Mouse (Mus musculus) heart, postnatal 0 days (tissue): ENCODE results near the gene Chil1. TPM values are rescaled to one million over a fixed set of nuclear protein-coding genes. Genes with fewer than 3 reads are reported as not detected.

Experiments
- ATAC-seq: fragments of 200-750 bp; cut with Nextera tagmentation; 2 replicates; pipeline ENCODE4 v1.8.0; 2017; ENCODE audit warnings: low read depth, moderate number of reproducible peaks, moderate library complexity; ENCODE audit not compliant: insufficient read depth
- DNase-seq: peaks from one replicate; pipeline ENCODE4 v3.0.0-alpha.2; 2016; ENCODE audit warnings: low spot score
- H3K27ac ChIP-seq: fragments of 300-500 bp; sonication (generic); 2 replicates; pipeline ENCODE4 v1.5.1; 2014; ENCODE audit warnings: low read depth, mild to moderate bottlenecking
- H3K27me3 ChIP-seq: fragments of 300-500 bp; sonication (generic); 2 replicates; pipeline ENCODE4 v1.6.1; 2014; ENCODE audit warnings: low read length, mixed read lengths; ENCODE audit not compliant: control insufficient read depth, insufficient read depth
- H3K36me3 ChIP-seq: fragments of 300-500 bp; sonication (generic); replicated peaks from 2 replicates; pipeline ENCODE4 v1.6.1; 2014; ENCODE audit warnings: low read length, mixed read lengths; ENCODE audit not compliant: control insufficient read depth, insufficient read depth
- H3K4me1 ChIP-seq: fragments of 300-500 bp; sonication (generic); 2 replicates; pipeline ENCODE4 v1.6.1; 2014; ENCODE audit warnings: antibody characterized with exemption; ENCODE audit not compliant: control insufficient read depth, insufficient read depth
- H3K4me2 ChIP-seq: fragments of 300-500 bp; sonication (generic); 2 replicates; pipeline ENCODE4 v1.6.1; 2014; ENCODE audit warnings: low read depth, mild to moderate bottlenecking, low read length, moderate library complexity
- H3K4me3 ChIP-seq: fragments of 300-500 bp; sonication (generic); 2 replicates; pipeline ENCODE4 v1.5.1; 2014; ENCODE audit warnings: low read depth, low read length
- H3K9ac ChIP-seq: fragments of 300-500 bp; sonication (generic); replicated peaks from 2 replicates; pipeline ENCODE4 v1.6.1; 2014; ENCODE audit warnings: low read depth, low read length, mixed read lengths
- H3K9me3 ChIP-seq: fragments of 300-500 bp; sonication (generic); replicated peaks from 2 replicates; pipeline ENCODE4 v1.6.1; 2016; ENCODE audit warnings: low read length; ENCODE audit not compliant: control insufficient read depth
- CTCF ChIP-seq: IDR thresholded peaks from 2 replicates; pipeline ENCODE4 v1.5.1; 2016; ENCODE audit warnings: antibody characterized with exemption, control low read depth, low read depth
- EP300 ChIP-seq: IDR thresholded peaks from 2 replicates; pipeline ENCODE4 v1.6.1; 2016; ENCODE audit warnings: antibody characterized with exemption, low read depth
- WGBS: fragments of 180-500 bp; shearing (Covaris S2); extraction: QIAGEN DNeasy Blood & Tissue Kit; methylation state at CpG from one replicate; pipeline ENCODE4 v1.1.7; 2014; 5-methylcytosine and 5-hydroxymethylcytosine counted together
- polyA plus RNA-seq: library from polyadenylated mRNA; unstranded; fragments of >200 nt; fragmentation: Nextera tagmentation; extraction: Ambion mirVana; gene quantifications from 2 replicates; pipeline ENCODE4 v1.2.1, GENCODE M21; 2015
- total RNA-seq: library from RNA; depleted of rRNA; stranded (reverse); fragments of >200 nt; gene quantifications from 2 replicates; pipeline ENCODE4 v1.2.3, GENCODE M21; 2014; ENCODE audit warnings: low replicate concordance

Gene Chil1
- total and polyA plus RNA-seq, 2 experiments from 2014 or later, result 0.59 to 0.69 TPM

DNA sequence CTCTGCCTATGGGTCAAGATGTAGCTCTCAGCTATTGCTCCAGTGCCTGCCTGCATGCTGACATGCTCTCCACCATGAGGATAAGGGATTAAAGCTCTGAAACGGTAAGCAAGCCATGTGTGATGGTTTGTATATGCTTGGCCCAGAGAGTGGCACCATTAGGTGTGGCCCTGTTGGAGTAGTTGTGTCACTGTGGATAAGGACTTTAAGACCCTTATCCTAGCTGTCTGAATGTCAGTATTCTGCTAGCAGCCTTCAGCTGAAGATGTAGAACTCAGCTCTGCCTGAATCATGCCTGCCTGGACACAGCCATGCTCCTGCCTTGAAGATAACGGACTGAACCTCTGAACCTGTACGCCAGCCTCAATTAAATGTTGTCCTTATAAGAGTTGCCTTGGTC is 15.4 kb upstream of the Chil1 start:
- no peak for TF ChIP-seq CTCF
- no peak for TF ChIP-seq EP300
- no peak for DNase-seq
- no peak overlapping the region for H3K4me2 ChIP-seq
- H3K27me3 ChIP-seq, result no peaks in the 10 kb centered on the region
- WGBS, result 93% methylated on average over 3 of the region's 3 CpGs
- ATAC-seq, result no peak
- H3K9me3 ChIP-seq, result no peaks in the 10 kb centered on the region
- H3K9ac ChIP-seq, result no peak overlapping the region
- H3K4me3 ChIP-seq, result no peak overlapping the region
- H3K4me1 ChIP-seq, result peaks cover 10% of the 10 kb centered on the region; the same call in 1 of the 2 replicates
- H3K36me3 ChIP-seq, result no peaks in the 10 kb centered on the region
- H3K27ac ChIP-seq, result no peak overlapping the region

DNA sequence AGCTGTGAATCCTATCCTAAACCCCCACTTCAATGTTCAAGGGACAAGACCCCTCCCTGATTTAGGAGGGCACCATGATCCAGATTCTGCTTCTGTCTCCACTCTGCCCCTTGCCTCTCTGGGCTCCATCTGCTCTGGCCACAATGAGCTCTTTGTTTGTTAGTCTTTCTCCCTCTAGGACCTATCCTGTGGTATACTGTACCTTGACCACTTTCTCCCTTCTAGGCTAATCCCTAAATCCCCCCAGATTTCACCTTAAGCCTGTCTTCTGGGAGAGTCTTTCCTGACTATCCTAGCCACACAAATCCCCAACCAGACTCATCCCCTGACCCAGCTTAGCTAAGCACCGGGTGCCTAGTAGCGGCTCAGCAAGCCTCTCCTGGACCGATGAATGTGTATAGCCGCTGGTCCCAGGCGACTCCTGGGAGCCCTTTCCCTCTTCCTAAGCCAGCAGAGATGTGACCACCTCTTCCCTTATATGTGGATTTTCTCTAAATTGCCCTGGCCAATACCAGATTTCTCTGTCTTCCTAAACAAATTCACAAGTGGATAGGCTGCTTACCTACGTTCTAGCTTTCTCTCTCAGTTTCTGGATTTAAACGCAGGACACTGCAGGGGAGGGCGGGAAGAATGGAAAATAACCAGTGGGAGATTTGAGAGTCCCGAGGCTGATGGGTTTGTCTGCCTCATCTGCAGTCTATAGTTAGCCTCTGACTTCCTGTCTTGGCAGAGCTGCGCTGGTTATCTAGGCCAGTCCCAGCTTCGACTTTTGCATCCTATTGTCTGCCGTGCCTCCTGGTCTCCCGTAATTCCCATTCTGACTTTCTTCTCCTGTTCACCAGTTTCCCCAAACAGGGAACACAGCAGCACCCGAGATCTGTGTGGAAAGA is 14.3 kb upstream of the Chil1 start:
- Histone ChIP-seq H3K4me1 (peaks cover 10% of the 10 kb centered on the region; the same call in 1 of the 2 replicates), H3K4me3 (no peak overlapping the region), H3K36me3 (no peaks in the 10 kb centered on the region), H3K9ac (no peak overlapping the region), H3K4me2 (no peak overlapping the region), H3K27ac (no peak overlapping the region), H3K9me3 (no peaks in the 10 kb centered on the region), H3K27me3 (no peaks in the 10 kb centered on the region)
- peak; percentile 60 for DNase-seq
- peak; percentile 53; the same call in 1 of the 2 replicates for ATAC-seq
- TF ChIP-seq EP300 (no peak), CTCF (no peak)
- 28% methylated on average over 14 of the region's 14 CpGs for WGBS

DNA sequence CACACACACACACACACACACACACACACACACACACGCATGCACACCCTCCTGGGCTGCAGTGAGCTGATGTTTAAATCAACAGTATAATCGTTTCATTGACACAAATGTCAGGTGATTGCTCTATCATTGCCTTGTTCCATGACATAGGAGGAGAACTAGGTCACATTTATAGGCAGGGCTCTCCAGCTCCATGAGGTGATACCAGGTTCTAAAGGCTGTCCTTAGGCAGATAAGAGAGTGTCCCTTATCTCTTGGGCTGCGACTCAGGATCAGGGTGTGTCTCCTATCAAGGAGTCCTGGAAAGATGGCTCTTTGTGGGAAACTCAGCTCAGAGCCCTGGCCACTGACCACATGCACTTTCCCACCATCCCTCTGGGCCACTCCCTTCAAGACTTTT is 13.4 kb upstream of the Chil1 start:
- H3K4me2 ChIP-seq, result no peak overlapping the region

GRCm38 (mm10) chr1:134168985-134169697 is 12.8 kb upstream of the Chil1 start:
- H3K36me3 ChIP-seq, result no peaks in the 10 kb centered on the region
- H3K27ac ChIP-seq, result no peak overlapping the region
- H3K4me1 ChIP-seq, result peaks cover 10% of the 10 kb centered on the region; the same call in 1 of the 2 replicates
- TF ChIP-seq EP300 (no peak), CTCF (no peak)
- H3K27me3 ChIP-seq, result no peaks in the 10 kb centered on the region
- DNase-seq (no peak), ATAC-seq (no peak)
- H3K4me3 ChIP-seq, result no peak overlapping the region
- H3K9me3 ChIP-seq, result no peaks in the 10 kb centered on the region
- H3K9ac ChIP-seq, result no peak overlapping the region
- H3K4me2 ChIP-seq, result no peak overlapping the region
- 90% methylated on average over 8 of the region's 8 CpGs for WGBS

More for the DNA sequence above, 13.4 kb upstream of the Chil1 start:
- H3K36me3 ChIP-seq, result no peaks in the 10 kb centered on the region
- DNase-seq (no peak), ATAC-seq (no peak)
- H3K9me3 ChIP-seq, result no peaks in the 10 kb centered on the region
- H3K4me3 ChIP-seq, result no peak overlapping the region
- H3K27me3 ChIP-seq, result no peaks in the 10 kb centered on the region
- no peak for TF ChIP-seq CTCF
- no peak for TF ChIP-seq EP300
- WGBS, result 47% methylated on average over 3 of the region's 3 CpGs
- H3K27ac ChIP-seq, result no peak overlapping the region
- H3K4me1 ChIP-seq, result peaks cover 10% of the 10 kb centered on the region; the same call in 1 of the 2 replicates
- no peak overlapping the region for H3K9ac ChIP-seq

DNA sequence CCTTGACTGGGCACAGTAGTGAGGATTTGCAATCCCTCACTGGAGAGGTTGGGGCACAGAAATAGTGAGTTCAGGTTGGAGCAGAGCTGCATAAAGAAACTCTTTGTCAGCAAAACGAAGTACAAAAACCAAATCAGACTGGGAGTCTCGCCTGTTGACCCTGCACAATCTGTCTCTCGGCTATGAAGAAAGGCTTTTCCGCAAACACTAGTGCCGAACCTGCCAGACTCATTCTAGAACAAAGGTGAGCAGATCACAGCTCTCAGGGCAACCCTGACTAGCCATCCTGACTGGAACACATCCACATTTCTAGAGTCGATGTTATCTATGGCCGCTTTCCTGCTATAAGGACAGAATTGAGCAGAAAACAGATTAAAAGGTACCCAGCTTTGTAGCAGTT is 8.9 kb upstream of the Chil1 start:
- 0 out of 2 replicates have a peak, but pooled peaks cover 4% of the 10 kb centered on the region for H3K4me1 ChIP-seq
- H3K9ac ChIP-seq, result no peak overlapping the region
- DNase-seq (no peak), ATAC-seq (no peak)
- TF ChIP-seq EP300, result no peak
- no peak for TF ChIP-seq CTCF
- no peak overlapping the region for H3K4me2 ChIP-seq
- no peaks in the 10 kb centered on the region for H3K36me3 ChIP-seq
- 64% methylated on average over 7 of the region's 7 CpGs for WGBS
- H3K4me3 ChIP-seq, result no peak overlapping the region
- H3K27ac ChIP-seq, result no peak overlapping the region
- H3K9me3 ChIP-seq, result no peaks in the 10 kb centered on the region
- no peaks in the 10 kb centered on the region for H3K27me3 ChIP-seq
